Mouse (Mus musculus) kidney, postnatal 14 days (tissue): ENCODE measurements at regions not wholly inside any gene's neighbourhood (a gene's known extent, or its start where the extent isn't known, plus 50 kb on each side); places are given as distances from the start of the nearest gene placed in this dataset.
A peak's percentile ranks its signal among the peaks of the same experiment; 100 is the strongest.

ENCODE experiments used
- DNase-seq: peaks from one replicate; pipeline ENCODE4 v3.0.0; 2022; ENCODE audit warnings: mixed read lengths

DNA sequence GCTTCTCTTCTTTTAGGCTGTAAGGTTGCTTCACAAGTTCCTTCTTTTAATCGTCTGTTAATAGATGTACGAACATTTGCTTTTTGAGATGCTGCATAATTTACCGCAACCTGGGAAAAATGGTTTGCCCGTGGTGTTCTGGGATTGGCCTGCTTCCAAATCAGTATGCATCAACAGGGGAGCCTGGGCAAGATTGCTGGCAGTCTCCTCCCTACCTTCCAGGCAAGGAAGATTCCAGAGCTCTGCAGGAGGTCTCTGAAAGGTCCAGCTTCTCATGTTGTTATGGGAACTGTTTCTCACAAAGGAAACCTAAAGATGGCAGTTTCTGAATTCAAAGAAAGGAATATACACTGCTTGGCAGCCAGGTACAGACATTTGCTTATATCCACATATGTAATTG lies 799.6 kb downstream of the Nr2f2 start:
- no peak for DNase-seq

DNA sequence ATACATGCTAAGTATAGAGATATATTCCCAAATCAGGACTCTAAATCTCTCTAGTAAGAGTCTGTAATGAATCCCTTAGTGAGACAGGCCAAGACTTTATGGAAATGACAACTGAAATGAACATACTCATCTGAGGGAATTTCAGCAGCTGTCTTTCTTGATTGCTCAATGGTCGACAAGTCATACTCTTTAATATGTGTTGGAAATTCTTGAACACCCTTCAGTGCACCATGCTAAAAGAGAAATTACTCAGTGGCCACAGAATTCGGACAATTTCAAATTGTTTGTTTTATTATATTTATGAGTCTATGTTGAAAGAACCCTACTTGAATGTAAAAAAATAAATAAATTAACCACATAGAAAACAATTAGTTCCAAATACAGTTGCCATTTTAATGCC lies 802.1 kb downstream of the Nr2f2 start:
- no peak for DNase-seq

DNA sequence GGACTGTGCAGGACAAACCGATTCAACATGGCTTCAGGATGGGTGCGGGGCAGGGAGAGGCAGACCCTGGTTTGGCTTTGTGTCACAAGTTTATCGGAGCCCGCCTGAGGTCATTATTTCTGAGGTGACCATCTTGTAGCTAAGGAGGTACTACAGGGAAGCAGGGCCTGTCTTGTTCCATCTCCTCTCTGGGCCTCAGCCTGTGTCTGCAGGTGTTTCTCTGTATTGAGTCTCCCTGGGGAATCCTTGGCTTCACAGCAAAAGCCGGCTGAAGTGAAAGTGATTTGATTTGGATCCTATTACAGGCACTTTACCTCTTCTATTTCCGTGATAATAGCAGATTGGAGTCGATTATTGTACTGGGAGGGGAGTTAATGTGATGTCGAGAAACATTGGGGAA lies 805.7 kb upstream of the Arrdc4 start:
- no peak for DNase-seq

DNA sequence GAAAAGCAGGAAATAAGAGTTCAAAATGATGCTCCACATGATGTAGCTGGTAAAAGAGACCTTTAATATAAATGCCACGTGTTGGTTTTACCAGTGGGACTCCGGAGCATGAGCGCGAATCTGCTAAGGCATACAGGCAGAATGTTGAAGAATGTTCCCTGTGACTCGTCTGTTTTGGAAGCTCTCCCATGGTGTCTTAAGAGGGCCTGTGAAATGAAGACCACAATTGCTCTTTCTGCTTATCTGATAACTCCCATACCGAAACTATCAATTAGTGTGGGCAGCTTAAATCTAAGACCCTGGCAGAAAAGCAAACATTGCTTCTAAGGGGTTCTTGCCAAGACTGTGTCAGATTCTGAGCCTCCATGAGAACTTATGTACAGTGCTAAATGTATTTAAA lies 804.9 kb upstream of the Arrdc4 start:
- no peak for DNase-seq

DNA sequence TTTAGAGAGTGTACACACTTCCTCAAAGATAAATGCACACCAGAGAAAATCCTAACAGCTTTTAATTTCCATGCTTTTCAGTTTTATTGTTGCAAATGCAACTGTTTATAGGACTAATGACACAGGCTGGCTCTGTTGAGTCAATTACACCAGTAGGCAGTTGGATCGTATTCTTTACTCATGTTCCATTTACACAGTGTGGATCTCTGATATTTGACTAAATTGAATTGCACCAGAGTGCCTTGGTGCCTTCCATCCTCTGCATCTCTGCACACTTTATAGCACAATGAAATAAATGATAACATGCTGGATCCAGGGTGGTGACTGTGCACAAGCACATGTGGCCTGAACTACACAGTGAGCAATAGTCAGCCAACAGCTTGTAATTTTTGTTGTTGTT lies 787.0 kb upstream of the Arrdc4 start:
- no peak for DNase-seq

DNA sequence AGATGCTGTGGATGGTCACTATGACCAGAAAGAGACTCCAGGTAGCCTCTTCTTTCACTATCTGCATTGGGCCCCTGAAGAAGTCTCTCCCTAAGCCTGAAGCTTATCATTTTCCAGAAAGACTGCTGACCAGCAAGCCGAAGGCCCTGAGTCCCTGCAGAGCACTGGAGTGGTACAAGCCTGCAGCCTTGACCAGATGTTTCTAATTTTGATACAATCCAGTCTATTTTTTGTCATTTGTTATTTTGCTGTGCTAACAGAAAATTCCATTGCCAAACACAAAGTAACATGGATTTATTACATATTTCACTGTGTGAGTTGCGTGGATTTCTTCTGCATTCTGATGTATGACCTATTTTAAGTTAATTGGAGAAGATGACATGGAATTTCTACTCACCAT lies 764.9 kb upstream of the Arrdc4 start:
- DNase-seq: no peak

DNA sequence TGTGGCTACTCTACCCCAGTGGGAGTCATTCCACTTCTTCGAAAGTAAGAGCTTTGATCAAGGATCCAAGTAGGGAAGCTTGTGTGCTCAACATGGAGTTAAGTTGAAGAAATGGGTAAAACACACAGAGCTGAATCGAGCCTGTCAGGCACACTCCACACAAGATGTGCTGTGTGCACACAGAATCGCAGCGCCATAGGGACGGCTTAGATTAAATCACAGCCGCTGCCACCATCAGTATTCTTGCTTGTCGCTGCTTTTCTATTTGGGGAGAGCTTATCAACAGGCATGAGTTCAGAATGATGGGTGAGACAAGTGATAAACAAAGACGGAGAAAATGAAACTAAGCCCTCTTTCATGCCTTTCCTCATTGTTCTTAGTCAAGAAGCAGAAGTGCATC lies 761.3 kb upstream of the Arrdc4 start:
- DNase-seq: no peak

DNA sequence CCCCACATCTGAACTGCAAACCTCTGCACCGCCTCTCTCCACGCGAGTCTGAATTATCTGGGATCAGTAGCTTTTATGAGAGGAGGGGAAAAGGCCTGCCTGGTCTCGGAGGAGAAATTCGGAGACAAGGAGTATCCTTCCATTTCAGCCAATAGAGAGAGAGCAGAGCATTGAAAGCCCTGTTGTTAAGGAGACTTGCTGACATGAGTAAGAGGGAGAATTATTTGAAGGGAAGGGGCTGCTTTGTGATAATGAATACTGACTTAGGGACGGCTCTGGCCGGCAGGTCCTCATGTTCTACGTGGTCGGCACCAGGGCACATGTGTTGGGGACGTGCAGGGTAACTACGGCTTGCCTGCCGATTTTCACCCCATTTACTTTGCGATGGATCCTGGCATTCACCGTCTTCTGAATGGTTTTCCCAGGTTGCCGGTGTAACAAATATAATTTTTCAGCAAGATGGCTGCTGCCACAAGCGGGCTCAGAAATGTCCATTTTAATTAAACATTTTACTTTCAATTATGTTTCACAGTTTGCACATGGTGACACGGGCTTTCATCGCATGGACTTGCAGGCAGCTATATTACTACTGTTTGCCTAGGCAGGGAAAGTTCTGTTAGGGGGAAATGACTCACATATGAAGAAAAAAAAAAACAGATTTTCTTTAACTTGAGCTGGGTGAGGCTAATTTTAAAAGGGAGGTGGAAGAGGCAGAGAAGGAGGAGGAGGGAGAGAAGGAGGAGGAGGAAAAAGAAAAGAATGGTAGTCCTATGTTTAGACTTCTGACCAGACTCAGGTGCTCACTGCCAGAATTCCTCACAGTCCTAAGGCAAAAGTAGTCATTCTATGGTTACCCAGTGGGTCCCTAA lies 744.3 kb upstream of the Arrdc4 start:
- peak; percentile 9 for DNase-seq

DNA sequence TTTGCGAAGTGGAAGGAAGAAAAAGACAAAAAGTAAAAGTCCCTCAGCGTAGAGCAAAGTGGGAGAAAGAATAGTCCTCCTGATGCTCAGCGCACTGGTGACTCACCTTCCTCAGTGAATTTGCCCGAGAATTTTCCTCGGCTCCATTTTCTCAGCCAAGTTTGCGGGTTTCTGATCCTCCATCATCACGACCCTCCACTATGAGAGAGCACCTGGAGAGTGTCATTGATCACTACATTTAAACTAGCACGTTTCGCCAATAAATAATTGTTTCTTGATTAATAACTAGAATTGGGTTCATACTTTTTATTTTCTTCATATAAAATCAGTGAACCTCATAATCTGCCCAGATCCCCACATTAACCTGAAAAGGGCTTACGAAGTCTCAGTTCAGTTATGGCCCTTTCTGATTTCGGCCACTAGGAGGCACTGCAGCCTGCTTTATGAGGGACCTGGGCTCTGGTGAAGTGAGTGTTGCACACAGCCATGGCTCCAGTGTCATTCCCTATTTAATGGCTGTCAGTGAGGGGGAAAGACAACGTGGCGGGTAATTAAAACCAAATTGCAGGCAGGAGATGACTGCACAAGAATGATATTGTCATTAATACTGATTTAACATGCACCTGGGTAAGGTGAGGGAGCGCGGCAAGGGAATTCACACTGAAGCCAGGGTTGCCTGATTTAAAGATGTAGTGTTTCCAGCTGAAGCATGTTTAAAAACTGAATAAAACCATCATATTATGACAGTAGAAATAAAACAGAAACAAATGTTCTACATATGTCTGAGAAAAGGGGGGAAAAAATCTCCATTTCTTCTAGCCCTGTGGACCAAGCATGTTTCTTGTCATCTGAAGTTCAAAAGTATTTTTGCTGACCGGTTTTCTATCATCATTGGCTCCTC lies 741.8 kb upstream of the Arrdc4 start:
- DNase-seq: peak; percentile 84

DNA sequence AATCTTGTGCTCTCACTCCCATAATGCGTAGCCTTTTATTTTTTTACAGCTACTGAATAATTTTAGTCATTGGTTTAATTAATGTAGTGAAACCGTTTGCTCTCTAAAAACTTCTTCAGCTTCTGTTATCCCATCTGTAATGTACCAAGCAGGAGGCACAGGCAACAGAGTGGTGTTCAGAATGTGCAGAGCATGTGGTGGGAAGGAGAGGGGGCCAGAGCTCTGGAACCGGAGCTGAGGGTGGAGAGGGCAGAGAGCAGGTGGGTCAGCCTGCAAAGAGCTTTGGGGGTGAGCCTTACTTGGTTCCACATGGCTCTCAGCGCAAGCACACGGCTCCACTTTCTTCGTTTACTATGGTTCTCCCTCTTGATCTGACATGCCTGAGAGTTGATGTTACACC lies 739.6 kb upstream of the Arrdc4 start:
- no peak for DNase-seq

DNA sequence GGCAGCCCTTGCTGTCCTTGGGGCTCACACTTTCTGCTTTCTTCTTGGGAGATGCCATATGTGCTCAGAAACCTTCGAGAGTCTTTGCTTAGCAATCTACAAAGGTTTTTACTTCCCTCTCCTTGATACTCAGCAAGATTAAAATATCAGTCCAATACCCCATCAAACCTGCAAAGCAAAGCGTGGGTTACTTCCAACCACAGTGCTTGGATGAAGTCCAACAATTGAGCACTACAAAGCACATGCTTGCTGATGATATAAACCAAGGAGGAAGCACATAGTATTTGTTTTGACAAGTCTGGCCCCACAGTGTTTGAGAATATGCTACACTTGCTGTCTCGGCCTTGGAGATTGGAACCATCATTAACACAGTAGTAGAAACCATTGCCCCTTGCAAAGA lies 738.1 kb upstream of the Arrdc4 start:
- no peak for DNase-seq

DNA sequence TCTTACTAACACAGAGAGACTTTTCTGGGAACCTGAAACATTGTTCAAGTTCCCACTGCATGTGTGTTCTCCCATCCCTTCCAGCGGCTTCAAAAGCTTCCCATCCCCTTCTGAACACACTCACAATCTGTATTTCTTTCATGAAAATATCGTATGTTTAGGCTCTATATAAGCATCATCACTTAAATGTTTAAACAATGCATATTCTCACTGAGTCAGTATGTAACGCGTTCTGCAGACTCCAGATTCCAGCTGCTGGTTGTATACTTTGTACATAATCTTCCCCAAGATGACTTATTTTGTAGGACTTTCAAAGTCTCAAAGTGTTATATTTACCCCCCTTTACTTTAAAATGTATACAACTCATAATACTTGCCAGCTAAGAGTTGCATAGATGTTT lies 735.5 kb upstream of the Arrdc4 start:
- no peak for DNase-seq
